Mouse (Mus musculus) hindbrain, embryonic 16.5 days (tissue): ENCODE measurements at regions not wholly inside any gene's neighbourhood (a gene's known extent, or its start where the extent isn't known, plus 50 kb on each side); places are given as distances from the start of the nearest gene placed in this dataset.

Source experiments
- ATAC-seq: fragments of 200-750 bp; cut with Nextera tagmentation; 2 replicates; pipeline ENCODE4 v1.8.0; 2017; ENCODE audit warnings: moderate TSS enrichment, moderate library complexity
- H3K27ac ChIP-seq: fragments of 300-500 bp; sonication (generic); 2 replicates; pipeline ENCODE4 v1.5.1; 2014; ENCODE audit warnings: low read depth, mild to moderate bottlenecking, control low read depth, low read length, moderate library complexity
- H3K27me3 ChIP-seq: fragments of 300-500 bp; sonication (generic); replicated peaks from 2 replicates; pipeline ENCODE4 v1.6.1; 2014; ENCODE audit warnings: low read length; ENCODE audit not compliant: control insufficient read depth, insufficient read depth
- H3K36me3 ChIP-seq: fragments of 300-500 bp; sonication (generic); 2 replicates; pipeline ENCODE4 v1.6.1; 2014; ENCODE audit warnings: mild to moderate bottlenecking, low read length, moderate library complexity, mixed read lengths; ENCODE audit not compliant: control insufficient read depth, insufficient read depth
- H3K4me1 ChIP-seq: fragments of 300-500 bp; sonication (generic); 2 replicates; pipeline ENCODE4 v1.6.1; 2014; ENCODE audit warnings: low read depth, low read length; ENCODE audit not compliant: control insufficient read depth, insufficient read depth
- H3K4me2 ChIP-seq: fragments of 300-500 bp; sonication (generic); 2 replicates; pipeline ENCODE4 v1.6.1; 2014; ENCODE audit warnings: mild to moderate bottlenecking, low read length, control low read depth, moderate library complexity
- H3K4me3 ChIP-seq: fragments of 300-500 bp; sonication (generic); 2 replicates; pipeline ENCODE4 v1.5.1; 2014; ENCODE audit warnings: mild to moderate bottlenecking, low read length, control low read depth, moderate library complexity
- H3K9ac ChIP-seq: fragments of 300-500 bp; sonication (generic); 2 replicates; pipeline ENCODE4 v1.6.1; 2014; ENCODE audit warnings: low read depth, mild to moderate bottlenecking, control low read depth, low read length, moderate library complexity
- H3K9me3 ChIP-seq: fragments of 300-500 bp; sonication (generic); 2 replicates; pipeline ENCODE4 v1.6.1; 2014; ENCODE audit warnings: mild to moderate bottlenecking, low read length, moderate library complexity; ENCODE audit not compliant: control insufficient read depth
- WGBS: fragments of 180-500 bp; shearing (Covaris S2); extraction: QIAGEN DNeasy Blood & Tissue Kit; methylation state at CpG from one replicate; pipeline ENCODE4 v1.1.7; 2014; 5-methylcytosine and 5-hydroxymethylcytosine counted together

GRCm38 (mm10) chr10:87432306-87432705 lies 61.2 kb downstream of the Ascl1 start:
- Histone ChIP-seq H3K36me3 (no peaks in the 10 kb centered on the region), H3K4me1 (no peaks in the 10 kb centered on the region), H3K9ac (no peak overlapping the region), H3K9me3 (no peaks in the 10 kb centered on the region), H3K27ac (no peak overlapping the region), H3K27me3 (no peaks in the 10 kb centered on the region), H3K4me3 (no peak overlapping the region), H3K4me2 (no peak overlapping the region)
- no peak for ATAC-seq
- WGBS = 69% methylated on average over 4 of the region's 4 CpGs

GRCm38 (mm10) chr10:87419940-87420385 lies 73.5 kb downstream of the Ascl1 start:
- Histone ChIP-seq H3K9me3 (no peaks in the 10 kb centered on the region), H3K4me1 (peaks cover 8% of the 10 kb centered on the region; the same call in 1 of the 2 replicates), H3K27me3 (no peaks in the 10 kb centered on the region), H3K4me3 (no peak overlapping the region), H3K36me3 (no peaks in the 10 kb centered on the region), H3K4me2 (peak overlapping the region; percentile 3; the same call in 1 of the 2 replicates), H3K27ac (no peak overlapping the region), H3K9ac (no peak overlapping the region)
- peak; percentile 61 for ATAC-seq
- 9% methylated on average over 6 of the region's 6 CpGs for WGBS

- Histone ChIP-seq H3K9ac (no peak overlapping the region), H3K4me1 (peaks cover 8% of the 10 kb centered on the region; the same call in 1 of the 2 replicates), H3K27ac (no peak overlapping the region), H3K27me3 (no peaks in the 10 kb centered on the region), H3K36me3 (no peaks in the 10 kb centered on the region), H3K4me3 (no peak overlapping the region), H3K9me3 (no peaks in the 10 kb centered on the region), H3K4me2 (peak overlapping the region; percentile 3; the same call in 1 of the 2 replicates)
- 17% methylated on average over 7 of the region's 7 CpGs for WGBS
- peak; percentile 24; the same call in 1 of the 2 replicates for ATAC-seq
Observed at GRCm38 (mm10) chr10:87419245-87419939, 74.1 kb downstream of the Ascl1 start.

- Histone ChIP-seq H3K4me2 (no peak overlapping the region), H3K9ac (no peak overlapping the region)
Observed at GRCm38 (mm10) chr10:87394296-87394921, 99.1 kb downstream of the Ascl1 start.

GRCm38 (mm10) chr10:87389148-87389547 lies 104.3 kb downstream of the Ascl1 start:
- Histone ChIP-seq H3K9ac (no peak overlapping the region), H3K4me1 (no peaks in the 10 kb centered on the region), H3K27me3 (no peaks in the 10 kb centered on the region), H3K4me2 (no peak overlapping the region), H3K4me3 (no peak overlapping the region), H3K9me3 (no peaks in the 10 kb centered on the region), H3K27ac (no peak overlapping the region), H3K36me3 (no peaks in the 10 kb centered on the region)
- 57% methylated on average over 2 of the region's 2 CpGs for WGBS
- no peak for ATAC-seq

More at GRCm38 (mm10) chr10:87394296-87394921, 99.1 kb downstream of the Ascl1 start:
- Histone ChIP-seq H3K9me3 (no peaks in the 10 kb centered on the region), H3K4me3 (no peak overlapping the region), H3K4me1 (no peaks in the 10 kb centered on the region), H3K27ac (no peak overlapping the region), H3K27me3 (no peaks in the 10 kb centered on the region), H3K36me3 (no peaks in the 10 kb centered on the region)
- ATAC-seq = no peak
- WGBS = 61% methylated on average over 15 of the region's 15 CpGs

- 92% methylated on average over 4 of the region's 4 CpGs for WGBS
- Histone ChIP-seq H3K4me1 (no peaks in the 10 kb centered on the region), H3K36me3 (no peaks in the 10 kb centered on the region), H3K27ac (no peak overlapping the region), H3K9me3 (no peaks in the 10 kb centered on the region), H3K4me2 (no peak overlapping the region), H3K9ac (no peak overlapping the region), H3K27me3 (no peaks in the 10 kb centered on the region), H3K4me3 (no peak overlapping the region)
- ATAC-seq = no peak
Observed at GRCm38 (mm10) chr10:87385276-87385675, 108.2 kb downstream of the Ascl1 start.

GRCm38 (mm10) chr10:87384606-87385206 lies 108.8 kb downstream of the Ascl1 start:
- Histone ChIP-seq H3K27ac (no peak overlapping the region), H3K4me1 (no peaks in the 10 kb centered on the region), H3K9ac (no peak overlapping the region), H3K27me3 (no peaks in the 10 kb centered on the region), H3K4me3 (no peak overlapping the region), H3K36me3 (no peaks in the 10 kb centered on the region), H3K9me3 (no peaks in the 10 kb centered on the region), H3K4me2 (no peak overlapping the region)
- ATAC-seq = no peak
- WGBS = 53% methylated on average over 9 of the region's 9 CpGs

- Histone ChIP-seq H3K9ac (0 out of 2 replicates have a peak overlapping the region, but pooled peaks have one; percentile 10), H3K4me1 (peaks cover 7% of the 10 kb centered on the region)
- peak; percentile 88 for ATAC-seq
Observed at GRCm38 (mm10) chr10:87351400-87352172, 141.9 kb downstream of the Ascl1 start.

More at GRCm38 (mm10) chr10:87351400-87352172, 141.9 kb downstream of the Ascl1 start:
- peak overlapping the region; percentile 21; the same call in 1 of the 2 replicates for H3K27ac ChIP-seq
- H3K9me3 ChIP-seq = no peaks in the 10 kb centered on the region
- WGBS = 16% methylated on average over 19 of the region's 19 CpGs
- peak overlapping the region; percentile 40 for H3K4me2 ChIP-seq
- peak overlapping the region; percentile 1 for H3K4me3 ChIP-seq
- H3K36me3 ChIP-seq = no peaks in the 10 kb centered on the region
- H3K27me3 ChIP-seq = no peaks in the 10 kb centered on the region
